Mouse (Mus musculus): ENCODE data around the gene Tuba1a.

- TF ChIP-seq CTCF (conservative IDR thresholded peaks at IDR 0.05; ENCODE audit: low read length) (no peak), POU5F1 (IDR thresholded peaks at IDR 0.05; ENCODE audit: borderline replicate concordance, low read length) (no peak), NANOG (IDR thresholded peaks at IDR 0.05; ENCODE audit: borderline replicate concordance, low read length) (no peak)
Observed at GRCm38 (mm10) chr15:98941539-98941938, 12.0 kb downstream of the Tuba1a start.
